Mouse (Mus musculus): ENCODE data around the gene Larp1.
"Not testable (repeated sequence)": the region's sequence is repeated elsewhere in the genome, so short reads cannot be mapped to it uniquely, and the experiment has no call there.

The Larp1 gene

GRCm38 (mm10) chr11:58026337-58026736, 17.5 kb downstream of the Larp1 start:
- DNase-seq (ENCODE audit: extremely low read depth, insufficient read length, low spot score) = no peak

- DNase-seq (ENCODE audit: extremely low read depth, insufficient read length, low spot score) = no peak
These were observed 18.0 kb downstream of the Larp1 start for GRCm38 (mm10) chr11:58026860-58027259.

GRCm38 (mm10) chr11:58028981-58029380, 20.1 kb downstream of the Larp1 start:
- no peak for DNase-seq (ENCODE audit: extremely low read depth, insufficient read length, low spot score)

- no peak for DNase-seq (ENCODE audit: extremely low read depth, insufficient read length, low spot score)
These were observed 21.0 kb downstream of the Larp1 start for GRCm38 (mm10) chr11:58029869-58030268.

GRCm38 (mm10) chr11:58031176-58031575, 22.3 kb downstream of the Larp1 start:
- DNase-seq (ENCODE audit: extremely low read depth, insufficient read length, low spot score) = no peak

GRCm38 (mm10) chr11:58033635-58034034, 24.8 kb downstream of the Larp1 start:
- no peak for DNase-seq (ENCODE audit: extremely low read depth, insufficient read length, low spot score)

- no peak for DNase-seq (ENCODE audit: extremely low read depth, insufficient read length, low spot score)
These were observed 30.2 kb downstream of the Larp1 start for GRCm38 (mm10) chr11:58039027-58039426.

- no peak for DNase-seq (ENCODE audit: extremely low read depth, insufficient read length, low spot score)
These were observed 34.1 kb downstream of the Larp1 start for GRCm38 (mm10) chr11:58042861-58043431.

GRCm38 (mm10) chr11:58046438-58046837, 37.6 kb downstream of the Larp1 start:
- DNase-seq (ENCODE audit: extremely low read depth, insufficient read length, low spot score) = no peak

- no peak for DNase-seq (ENCODE audit: extremely low read depth, insufficient read length, low spot score)
These were observed 48.6 kb downstream of the Larp1 start for GRCm38 (mm10) chr11:58057455-58057854.

GRCm38 (mm10) chr11:58059752-58060151, 50.9 kb downstream of the Larp1 start:
- not testable (repeated sequence) for DNase-seq (ENCODE audit: extremely low read depth, insufficient read length, low spot score)

GRCm38 (mm10) chr11:58061218-58061617, 52.4 kb downstream of the Larp1 start:
- DNase-seq (ENCODE audit: extremely low read depth, insufficient read length, low spot score) = not testable (repeated sequence)

GRCm38 (mm10) chr11:58062586-58062985, 53.7 kb downstream of the Larp1 start:
- DNase-seq (ENCODE audit: extremely low read depth, insufficient read length, low spot score) = no peak

- DNase-seq (ENCODE audit: extremely low read depth, insufficient read length, low spot score) = no peak
These were observed 56.2 kb downstream of the Larp1 start for GRCm38 (mm10) chr11:58065025-58065424.

GRCm38 (mm10) chr11:58072978-58073377, 64.1 kb downstream of the Larp1 start:
- DNase-seq (ENCODE audit: extremely low read depth, insufficient read length, low spot score) = no peak

- no peak for DNase-seq (ENCODE audit: extremely low read depth, insufficient read length, low spot score)
These were observed 68.4 kb downstream of the Larp1 start for GRCm38 (mm10) chr11:58077270-58077669.

- no peak for DNase-seq (ENCODE audit: extremely low read depth, insufficient read length, low spot score)
These were observed 72.9 kb downstream of the Larp1 start for GRCm38 (mm10) chr11:58081716-58082115.

- no peak for DNase-seq (ENCODE audit: extremely low read depth, insufficient read length, low spot score)
These were observed 83.7 kb downstream of the Larp1 start for GRCm38 (mm10) chr11:58092541-58092940.

GRCm38 (mm10) chr11:58093021-58093528, 84.2 kb downstream of the Larp1 start, which contains the start of gene Gm12248:
Gene Gm12248 (minus strand): TSS chr11:58093134.
- DNase-seq (ENCODE audit: extremely low read depth, insufficient read length, low spot score) = peak; percentile 58

- no peak for DNase-seq (ENCODE audit: extremely low read depth, insufficient read length, low spot score)
These were observed 85.9 kb downstream of the Larp1 start for GRCm38 (mm10) chr11:58094766-58095165.

- DNase-seq (ENCODE audit: extremely low read depth, insufficient read length, low spot score) = no peak
These were observed 86.7 kb downstream of the Larp1 start for GRCm38 (mm10) chr11:58095561-58095960.

- no peak for DNase-seq (ENCODE audit: extremely low read depth, insufficient read length, low spot score)
These were observed 87.3 kb downstream of the Larp1 start for GRCm38 (mm10) chr11:58096160-58096559.
